Mouse (Mus musculus): ENCODE results near the gene Myh3. TPM values are rescaled to one million over a fixed set of nuclear protein-coding genes. Genes with fewer than 3 reads are reported as not detected.

Myh3 gene
- polyA plus RNA-seq, 2 experiments, result 192 to 205 TPM

DNA sequence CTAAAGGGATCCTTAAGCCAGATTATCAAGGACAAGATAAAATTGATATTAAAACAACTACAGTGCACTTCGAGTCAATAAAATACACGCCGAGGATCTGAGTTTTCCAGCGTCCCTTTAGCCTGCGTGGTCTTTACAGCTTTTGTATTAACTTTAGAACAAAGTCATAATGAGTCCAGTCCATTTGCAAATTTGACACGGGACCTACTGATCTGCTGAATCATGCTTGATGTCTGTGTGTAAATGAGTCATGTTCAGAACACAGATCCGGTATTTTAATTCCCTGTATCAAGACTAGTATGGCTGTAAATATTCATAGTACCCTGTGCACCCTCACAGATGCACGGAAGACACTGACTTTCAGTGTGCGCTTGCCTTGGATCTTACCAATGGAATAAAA lies 41.2 kb upstream of the Myh3 start:
- Histone ChIP-seq H3K27ac (replicated peaks; ENCODE audit: low read depth, low read length) (no peak overlapping the region), H3K9ac (ENCODE audit: low read depth, low read length, severe bottlenecking) (no peak overlapping the region), H3K4me2 (replicated peaks; ENCODE audit: low read depth, low read length, severe bottlenecking) (no peak overlapping the region), H3K4me3 (replicated peaks; ENCODE audit: low read length) (no peak overlapping the region), H3K27me3 (ENCODE audit: control insufficient read depth, insufficient read depth, low read length) (no peaks in the 10 kb centered on the region), H3K36me3 (ENCODE audit: control insufficient read depth, insufficient read depth, low read length) (peaks cover 52% of the 10 kb centered on the region), H3K4me1 (ENCODE audit: control insufficient read depth, insufficient read depth, low read length) (no peaks in the 10 kb centered on the region), H3K9me3 (ENCODE audit: control insufficient read depth, low read length) (no peaks in the 10 kb centered on the region)
- no peak for DNase-seq (ENCODE audit: low spot score)
- no peak for ATAC-seq (ENCODE audit: low FRiP score, low read depth)
- WGBS, result 92% methylated on average over 9 of the region's 9 CpGs
- TF ChIP-seq POLR2A (IDR thresholded peaks at IDR 0.05; ENCODE audit: borderline replicate concordance, extremely low read depth, insufficient read depth, insufficient read length), result no peak

DNA sequence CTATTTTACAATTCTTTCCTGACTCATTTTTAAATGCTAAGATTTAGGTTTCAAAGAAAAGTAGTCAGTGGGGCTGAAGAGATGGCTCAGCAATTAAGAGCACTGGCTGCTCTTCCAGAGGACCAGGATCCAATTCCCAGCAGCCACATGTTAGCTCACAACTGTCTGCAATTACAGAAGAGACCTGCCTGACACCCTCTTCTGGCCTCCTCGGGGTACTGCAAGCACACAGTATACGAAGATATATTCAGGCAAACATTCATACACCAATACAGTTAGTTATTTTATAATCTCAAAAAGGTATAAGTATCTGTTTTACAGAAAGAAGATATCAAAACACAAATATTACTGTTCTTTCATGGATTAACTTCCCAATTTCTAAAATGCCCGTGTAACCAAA lies 38.3 kb upstream of the Myh3 start:
- no peak overlapping the region for H3K4me2 ChIP-seq (replicated peaks; ENCODE audit: low read depth, low read length, severe bottlenecking)
- H3K4me3 ChIP-seq (replicated peaks; ENCODE audit: low read length), result no peak overlapping the region
- 94% methylated on average over 3 of the region's 3 CpGs for WGBS
- no peaks in the 10 kb centered on the region for H3K27me3 ChIP-seq (ENCODE audit: control insufficient read depth, insufficient read depth, low read length)
- ATAC-seq (ENCODE audit: low FRiP score, low read depth), result no peak
- no peaks in the 10 kb centered on the region for H3K9me3 ChIP-seq (ENCODE audit: control insufficient read depth, low read length)
- no peak for TF ChIP-seq POLR2A (IDR thresholded peaks at IDR 0.05; ENCODE audit: borderline replicate concordance, extremely low read depth, insufficient read depth, insufficient read length)
- H3K27ac ChIP-seq (replicated peaks; ENCODE audit: low read depth, low read length), result no peak overlapping the region
- peaks cover 58% of the 10 kb centered on the region for H3K36me3 ChIP-seq (ENCODE audit: control insufficient read depth, insufficient read depth, low read length)
- DNase-seq (ENCODE audit: low spot score), result no peak
- H3K9ac ChIP-seq (ENCODE audit: low read depth, low read length, severe bottlenecking), result no peak overlapping the region
- H3K4me1 ChIP-seq (ENCODE audit: control insufficient read depth, insufficient read depth, low read length), result no peaks in the 10 kb centered on the region

DNA sequence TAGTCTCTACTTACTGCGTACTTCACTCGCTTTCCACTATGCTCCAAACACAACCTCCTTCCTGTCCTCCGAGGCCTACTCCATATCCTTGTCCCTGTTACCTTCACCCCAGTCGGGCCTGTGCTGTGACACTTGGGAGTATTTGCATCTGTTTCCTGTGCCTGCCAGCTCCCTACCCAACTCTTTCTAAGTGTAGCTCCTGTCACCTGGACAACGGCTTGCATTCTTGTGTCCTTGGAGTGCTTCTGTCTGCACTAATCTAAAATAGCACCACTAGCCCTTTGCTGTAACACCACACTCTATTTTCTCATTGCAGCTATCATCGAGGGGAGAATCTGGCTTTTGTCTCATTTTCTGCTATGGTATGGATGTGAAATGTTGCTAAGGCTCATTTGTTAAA lies 37.6 kb upstream of the Myh3 start:
- Histone ChIP-seq H3K36me3 (ENCODE audit: control insufficient read depth, insufficient read depth, low read length) (peaks cover 63% of the 10 kb centered on the region), H3K4me3 (replicated peaks; ENCODE audit: low read length) (no peak overlapping the region), H3K27me3 (ENCODE audit: control insufficient read depth, insufficient read depth, low read length) (no peaks in the 10 kb centered on the region), H3K4me2 (replicated peaks; ENCODE audit: low read depth, low read length, severe bottlenecking) (no peak overlapping the region), H3K9me3 (ENCODE audit: control insufficient read depth, low read length) (no peaks in the 10 kb centered on the region), H3K27ac (replicated peaks; ENCODE audit: low read depth, low read length) (no peak overlapping the region), H3K4me1 (ENCODE audit: control insufficient read depth, insufficient read depth, low read length) (no peaks in the 10 kb centered on the region), H3K9ac (ENCODE audit: low read depth, low read length, severe bottlenecking) (no peak overlapping the region)
- WGBS, result 96% methylated on average over 6 of the region's 6 CpGs
- TF ChIP-seq POLR2A (IDR thresholded peaks at IDR 0.05; ENCODE audit: borderline replicate concordance, extremely low read depth, insufficient read depth, insufficient read length), result no peak
- ATAC-seq (ENCODE audit: low FRiP score, low read depth), result no peak
- no peak for DNase-seq (ENCODE audit: low spot score)

DNA sequence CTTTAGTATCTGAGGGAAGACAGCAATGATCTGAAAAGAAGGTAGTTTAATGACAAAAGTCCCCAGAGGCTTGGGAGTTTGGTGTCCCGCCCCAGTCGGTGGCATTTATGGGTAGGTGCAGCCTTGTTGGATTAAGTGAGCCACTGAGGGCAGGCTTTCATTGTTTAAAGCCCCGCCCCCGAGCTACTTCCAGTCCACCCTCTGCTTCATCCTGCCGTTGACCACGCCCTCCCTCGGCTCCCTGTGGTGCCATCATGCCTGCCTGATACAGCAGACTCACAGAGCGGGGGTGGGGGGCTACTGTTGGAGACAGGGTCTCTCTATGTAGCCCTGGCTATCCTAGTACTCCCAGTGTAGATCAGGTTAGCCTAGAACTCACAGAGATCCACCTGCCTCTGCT lies 35.1 kb upstream of the Myh3 start:
- DNase-seq (ENCODE audit: low spot score) (no peak), ATAC-seq (ENCODE audit: low FRiP score, low read depth) (no peak)
- WGBS, result 50% methylated on average over 8 of the region's 8 CpGs
- Histone ChIP-seq H3K9ac (ENCODE audit: low read depth, low read length, severe bottlenecking) (no peak overlapping the region), H3K4me1 (ENCODE audit: control insufficient read depth, insufficient read depth, low read length) (no peaks in the 10 kb centered on the region), H3K9me3 (ENCODE audit: control insufficient read depth, low read length) (no peaks in the 10 kb centered on the region), H3K4me2 (replicated peaks; ENCODE audit: low read depth, low read length, severe bottlenecking) (no peak overlapping the region), H3K36me3 (ENCODE audit: control insufficient read depth, insufficient read depth, low read length) (peaks cover 54% of the 10 kb centered on the region), H3K4me3 (replicated peaks; ENCODE audit: low read length) (no peak overlapping the region), H3K27ac (replicated peaks; ENCODE audit: low read depth, low read length) (no peak overlapping the region), H3K27me3 (ENCODE audit: control insufficient read depth, insufficient read depth, low read length) (no peaks in the 10 kb centered on the region)
- TF ChIP-seq POLR2A (IDR thresholded peaks at IDR 0.05; ENCODE audit: borderline replicate concordance, extremely low read depth, insufficient read depth, insufficient read length), result no peak

DNA sequence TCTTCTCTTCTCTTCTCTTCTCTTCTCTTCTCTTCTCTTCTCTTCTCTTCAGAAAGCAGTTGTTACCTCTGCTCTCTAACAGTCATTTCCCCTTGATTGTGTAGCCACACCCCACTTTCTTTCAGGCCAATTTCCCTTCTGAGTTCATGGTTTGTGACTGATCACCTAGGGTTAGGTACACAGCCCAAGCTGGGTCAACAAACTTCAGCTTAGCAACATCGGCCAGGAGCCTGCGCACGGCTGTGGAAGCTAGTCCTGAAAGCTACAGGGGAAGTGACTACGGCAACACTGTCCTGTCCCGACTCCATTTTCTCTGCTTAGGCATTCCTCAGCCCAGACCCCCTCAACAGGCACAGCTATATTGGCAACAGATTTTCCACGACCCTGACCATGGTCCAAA lies 33.1 kb upstream of the Myh3 start:
- DNase-seq (ENCODE audit: low spot score) (no peak), ATAC-seq (ENCODE audit: low FRiP score, low read depth) (no peak)
- peaks cover 34% of the 10 kb centered on the region for H3K36me3 ChIP-seq (ENCODE audit: control insufficient read depth, insufficient read depth, low read length)
- WGBS, result 88% methylated on average over 6 of the region's 6 CpGs
- H3K27ac ChIP-seq (replicated peaks; ENCODE audit: low read depth, low read length), result no peak overlapping the region
- H3K4me2 ChIP-seq (replicated peaks; ENCODE audit: low read depth, low read length, severe bottlenecking), result no peak overlapping the region
- no peaks in the 10 kb centered on the region for H3K27me3 ChIP-seq (ENCODE audit: control insufficient read depth, insufficient read depth, low read length)
- no peak overlapping the region for H3K9ac ChIP-seq (ENCODE audit: low read depth, low read length, severe bottlenecking)
- no peaks in the 10 kb centered on the region for H3K4me1 ChIP-seq (ENCODE audit: control insufficient read depth, insufficient read depth, low read length)
- H3K4me3 ChIP-seq (replicated peaks; ENCODE audit: low read length), result no peak overlapping the region
- no peaks in the 10 kb centered on the region for H3K9me3 ChIP-seq (ENCODE audit: control insufficient read depth, low read length)
- TF ChIP-seq POLR2A (IDR thresholded peaks at IDR 0.05; ENCODE audit: borderline replicate concordance, extremely low read depth, insufficient read depth, insufficient read length), result no peak

DNA sequence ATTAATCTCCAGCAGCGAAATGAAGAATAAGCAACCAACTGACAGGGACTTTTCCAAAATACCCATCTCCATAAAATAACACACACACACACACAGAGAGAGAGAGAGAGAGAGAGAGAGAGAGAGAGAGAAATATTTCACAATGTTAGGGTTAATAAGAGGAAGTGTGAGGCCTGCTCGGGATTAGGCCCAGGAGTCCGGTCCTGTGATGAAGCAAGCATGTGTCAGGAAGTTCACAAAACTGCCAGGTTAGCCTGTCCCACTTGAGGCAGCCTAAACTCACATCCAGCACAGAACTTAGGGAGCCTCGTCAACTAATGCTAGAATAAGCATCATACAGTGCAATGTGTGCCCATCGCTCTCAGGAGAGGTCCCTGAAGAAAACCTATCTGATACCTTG lies 30.9 kb upstream of the Myh3 start:
- H3K27me3 ChIP-seq (ENCODE audit: control insufficient read depth, insufficient read depth, low read length), result no peaks in the 10 kb centered on the region
- H3K4me2 ChIP-seq (replicated peaks; ENCODE audit: low read depth, low read length, severe bottlenecking), result no peak overlapping the region
- ATAC-seq (ENCODE audit: low FRiP score, low read depth) (no peak), DNase-seq (ENCODE audit: low spot score) (no peak)
- 90% methylated on average over 5 of the region's 5 CpGs for WGBS
- no peak overlapping the region for H3K9ac ChIP-seq (ENCODE audit: low read depth, low read length, severe bottlenecking)
- H3K27ac ChIP-seq (replicated peaks; ENCODE audit: low read depth, low read length), result no peak overlapping the region
- no peak for TF ChIP-seq POLR2A (IDR thresholded peaks at IDR 0.05; ENCODE audit: borderline replicate concordance, extremely low read depth, insufficient read depth, insufficient read length)
- H3K4me3 ChIP-seq (replicated peaks; ENCODE audit: low read length), result no peak overlapping the region
- H3K4me1 ChIP-seq (ENCODE audit: control insufficient read depth, insufficient read depth, low read length), result 0 out of 2 replicates have a peak, but pooled peaks cover 3% of the 10 kb centered on the region
- peaks cover 13% of the 10 kb centered on the region for H3K36me3 ChIP-seq (ENCODE audit: control insufficient read depth, insufficient read depth, low read length)
- H3K9me3 ChIP-seq (ENCODE audit: control insufficient read depth, low read length), result no peaks in the 10 kb centered on the region

All from limb, embryonic 14.5 days (tissue).